Mouse (Mus musculus) intestine, embryonic 16.5 days (tissue): ENCODE data around the gene Accsl. TPM values are rescaled to one million over a fixed set of nuclear protein-coding genes. Genes with fewer than 3 reads are reported as not detected.

Experiments
- ATAC-seq: fragments of 200-750 bp; cut with Nextera tagmentation; 2 replicates; pipeline ENCODE4 v1.8.0; 2017; ENCODE audit warnings: moderate TSS enrichment, moderate library complexity
- H3K27ac ChIP-seq: fragments of 300-500 bp; sonication (generic); 2 replicates; pipeline ENCODE4 v1.5.1; 2014; ENCODE audit warnings: mild to moderate bottlenecking, low read length
- H3K27me3 ChIP-seq: fragments of 300-500 bp; sonication (generic); replicated peaks from 2 replicates; pipeline ENCODE4 v1.6.1; 2014; ENCODE audit warnings: low read length, control low read depth, mixed read lengths; ENCODE audit not compliant: control insufficient read depth, insufficient read depth
- H3K36me3 ChIP-seq: fragments of 300-500 bp; sonication (generic); 2 replicates; pipeline ENCODE4 v1.6.1; 2014; ENCODE audit warnings: low read length, control low read depth; ENCODE audit not compliant: control insufficient read depth, insufficient read depth
- H3K4me1 ChIP-seq: fragments of 300-500 bp; sonication (generic); 2 replicates; pipeline ENCODE4 v1.6.1; 2014; ENCODE audit warnings: low read length, control low read depth, mixed read lengths; ENCODE audit not compliant: control insufficient read depth, insufficient read depth
- H3K4me2 ChIP-seq: fragments of 300-500 bp; sonication (generic); 2 replicates; pipeline ENCODE4 v1.6.1; 2014; ENCODE audit warnings: low read depth, low read length, control low read depth
- H3K4me3 ChIP-seq: fragments of 300-500 bp; sonication (generic); 2 replicates; pipeline ENCODE4 v1.5.1; 2014; ENCODE audit warnings: mild to moderate bottlenecking, low read length
- H3K9ac ChIP-seq: fragments of 300-500 bp; sonication (generic); 2 replicates; pipeline ENCODE4 v1.6.1; 2014; ENCODE audit warnings: low read depth, low read length
- H3K9me3 ChIP-seq: fragments of 300-500 bp; sonication (generic); 2 replicates; pipeline ENCODE4 v1.6.1; 2016; ENCODE audit warnings: low read length, control low read depth; ENCODE audit not compliant: control insufficient read depth
- WGBS: fragments of 180-500 bp; shearing (Covaris S2); extraction: QIAGEN DNeasy Blood & Tissue Kit; methylation state at CpG from one replicate; pipeline ENCODE4 v1.1.7; 2014; 5-methylcytosine and 5-hydroxymethylcytosine counted together
- polyA plus RNA-seq: library from polyadenylated mRNA; unstranded; fragments of >200 nt; fragmentation: Nextera tagmentation; extraction: Ambion mirVana; gene quantifications from 2 replicates; pipeline ENCODE4 v1.2.1, GENCODE M21; 2015

The Accsl gene
- not detected in 2 replicates for polyA plus RNA-seq

GRCm38 (mm10) chr2:93869107-93869600 lies at the start of gene Accsl:
Gene Accsl (minus strand): TSS chr2:93869157.
- no peaks in the 10 kb centered on the region for H3K36me3 ChIP-seq
- 64% methylated on average over 7 of the region's 7 CpGs for WGBS
- H3K4me2 ChIP-seq: no peak within 1 kb of the TSS
- no peak within 1 kb of the TSS for H3K9ac ChIP-seq
- H3K4me1 ChIP-seq: peaks cover 8% of the 10 kb centered on the region; the same call in 1 of the 2 replicates
- H3K9me3 ChIP-seq: no peaks in the 10 kb centered on the region
- H3K27ac ChIP-seq: no peak within 1 kb of the TSS
- H3K27me3 ChIP-seq: no peaks in the 10 kb centered on the region
- ATAC-seq: no peak
- no peak within 1 kb of the TSS for H3K4me3 ChIP-seq

DNA sequence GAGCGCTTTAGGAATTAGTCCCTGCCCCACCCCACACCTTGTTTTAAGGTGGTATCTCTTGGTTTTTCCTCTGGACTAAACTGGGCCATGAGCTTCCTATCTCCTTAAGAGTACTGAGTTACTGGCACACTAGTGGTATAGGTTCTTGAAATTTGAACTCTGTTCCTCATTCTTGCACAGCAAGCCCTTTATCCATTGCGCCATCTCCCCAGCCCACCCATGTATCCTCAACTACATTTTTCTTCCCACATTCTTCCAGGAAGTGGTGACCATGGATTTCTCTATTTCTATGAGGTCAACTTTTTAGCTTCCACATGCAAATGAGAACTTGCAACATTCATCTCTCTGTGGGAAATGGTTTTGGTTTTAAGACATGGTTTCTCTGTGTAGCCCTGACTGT lies 44.6 kb upstream of the Accsl start:
- no peak overlapping the region for H3K4me2 ChIP-seq
- 95% methylated on average over 2 of the region's 2 CpGs for WGBS
- H3K27ac ChIP-seq: no peak overlapping the region
- no peaks in the 10 kb centered on the region for H3K4me1 ChIP-seq
- H3K9ac ChIP-seq: no peak overlapping the region
- no peaks in the 10 kb centered on the region for H3K27me3 ChIP-seq
- no peaks in the 10 kb centered on the region for H3K36me3 ChIP-seq
- no peak for ATAC-seq
- no peak overlapping the region for H3K4me3 ChIP-seq
- H3K9me3 ChIP-seq: no peaks in the 10 kb centered on the region

DNA sequence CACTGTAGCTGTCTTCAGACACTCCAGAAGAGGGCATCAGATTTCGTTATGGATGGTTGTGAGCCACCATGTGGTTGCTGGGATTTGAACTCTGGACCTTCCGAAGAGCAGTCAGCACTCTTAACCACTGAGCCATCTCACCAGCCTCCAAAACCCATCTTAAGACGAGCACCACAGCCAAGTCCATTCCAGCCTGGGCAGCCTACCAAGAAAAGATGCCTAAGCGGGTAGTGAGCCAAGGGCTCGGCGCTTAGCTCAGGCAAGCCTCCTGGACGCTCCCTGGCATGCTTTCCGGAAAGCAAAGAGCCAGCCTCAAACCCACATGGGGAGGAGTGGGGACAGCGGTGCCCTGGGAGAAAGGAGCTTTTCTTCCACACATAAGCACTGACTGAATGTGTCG lies 43.0 kb upstream of the Accsl start:
- no peak overlapping the region for H3K4me3 ChIP-seq
- H3K36me3 ChIP-seq: no peaks in the 10 kb centered on the region
- no peak overlapping the region for H3K27ac ChIP-seq
- H3K27me3 ChIP-seq: no peaks in the 10 kb centered on the region
- no peak overlapping the region for H3K9ac ChIP-seq
- H3K4me2 ChIP-seq: no peak overlapping the region
- H3K4me1 ChIP-seq: no peaks in the 10 kb centered on the region; the same call in 1 of the 2 replicates
- no peak for ATAC-seq
- 75% methylated on average over 10 of the region's 10 CpGs for WGBS
- no peaks in the 10 kb centered on the region for H3K9me3 ChIP-seq

GRCm38 (mm10) chr2:93909716-93910115 lies 40.8 kb upstream of the Accsl start:
- H3K9ac ChIP-seq: no peak overlapping the region
- 78% methylated on average over 5 of the region's 5 CpGs for WGBS
- H3K9me3 ChIP-seq: no peaks in the 10 kb centered on the region
- ATAC-seq: no peak
- no peak overlapping the region for H3K4me3 ChIP-seq
- no peaks in the 10 kb centered on the region for H3K27me3 ChIP-seq
- H3K4me1 ChIP-seq: no peaks in the 10 kb centered on the region; the same call in 1 of the 2 replicates
- no peak overlapping the region for H3K4me2 ChIP-seq
- no peaks in the 10 kb centered on the region for H3K36me3 ChIP-seq
- H3K27ac ChIP-seq: no peak overlapping the region

DNA sequence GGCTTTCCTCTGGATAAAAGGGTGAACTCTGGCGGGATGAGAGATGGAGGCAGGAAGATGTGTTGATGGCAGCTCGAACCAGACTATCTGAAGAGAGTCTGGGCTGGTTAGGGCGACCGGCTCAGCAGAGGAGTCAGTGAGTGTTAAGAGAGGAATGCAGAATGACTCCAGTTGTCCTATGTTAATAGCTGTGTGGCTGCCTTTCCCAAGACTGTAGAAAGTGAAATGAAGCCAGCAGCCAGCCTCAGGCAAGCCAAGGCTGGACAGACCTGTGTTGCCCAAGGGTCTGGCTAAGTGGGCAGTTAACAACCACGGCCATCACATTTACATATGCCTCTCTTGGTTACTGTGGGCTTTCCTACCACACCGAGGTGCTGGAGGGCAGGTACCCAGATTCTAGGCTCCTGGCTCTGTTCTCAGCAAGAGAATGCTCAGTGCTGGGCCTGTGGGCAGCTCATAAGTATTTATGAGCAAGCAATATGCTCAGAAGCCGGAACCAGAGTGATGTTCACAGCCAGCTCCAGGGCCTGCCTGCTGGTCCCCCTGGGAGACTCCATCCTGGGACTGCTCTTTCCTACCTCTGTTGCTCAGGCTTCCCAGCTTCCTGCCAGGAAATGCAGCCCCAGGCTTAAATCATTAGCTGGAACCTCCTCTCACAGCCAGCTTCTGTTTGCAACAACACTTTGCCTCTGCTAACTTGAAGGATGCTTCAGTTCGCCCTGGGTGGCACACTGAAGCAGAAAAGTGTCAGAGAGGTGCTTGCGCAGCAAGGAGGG lies 38.8 kb upstream of the Accsl start:
- no peak overlapping the region for H3K9ac ChIP-seq
- H3K36me3 ChIP-seq: no peaks in the 10 kb centered on the region
- no peak overlapping the region for H3K4me3 ChIP-seq
- no peak overlapping the region for H3K4me2 ChIP-seq
- no peak for ATAC-seq
- no peaks in the 10 kb centered on the region for H3K9me3 ChIP-seq
- no peak overlapping the region for H3K27ac ChIP-seq
- WGBS: 56% methylated on average over 9 of the region's 9 CpGs
- H3K27me3 ChIP-seq: no peaks in the 10 kb centered on the region
- H3K4me1 ChIP-seq: no peaks in the 10 kb centered on the region; the same call in 1 of the 2 replicates

DNA sequence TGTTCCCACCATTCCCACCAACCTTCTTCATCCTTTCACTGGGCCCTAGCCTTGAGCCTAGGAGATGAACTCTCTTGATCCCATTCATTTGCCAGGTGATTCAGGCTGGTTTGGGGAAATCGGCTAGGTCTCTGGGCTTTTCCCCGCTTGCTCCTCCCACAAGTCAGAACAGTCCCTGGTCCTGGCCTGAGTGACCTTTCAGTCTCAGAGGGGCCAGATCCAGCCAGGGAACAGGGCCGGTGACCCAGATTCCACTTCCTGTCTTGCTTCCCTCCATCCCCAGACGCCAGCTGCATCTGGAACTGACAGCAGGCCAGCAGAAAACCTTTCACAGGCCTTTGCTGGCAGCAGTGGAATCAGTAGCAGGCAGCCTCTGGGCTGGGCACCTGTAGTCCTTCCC lies 37.4 kb upstream of the Accsl start:
- Histone ChIP-seq H3K9ac (no peak overlapping the region), H3K36me3 (no peaks in the 10 kb centered on the region), H3K27ac (no peak overlapping the region), H3K4me3 (no peak overlapping the region), H3K4me1 (no peaks in the 10 kb centered on the region; the same call in 1 of the 2 replicates), H3K27me3 (no peaks in the 10 kb centered on the region), H3K4me2 (no peak overlapping the region), H3K9me3 (no peaks in the 10 kb centered on the region)
- WGBS: 48% methylated on average over 4 of the region's 4 CpGs
- no peak for ATAC-seq

GRCm38 (mm10) chr2:93903415-93903814 lies 34.5 kb upstream of the Accsl start:
- H3K9ac ChIP-seq: no peak overlapping the region
- H3K4me2 ChIP-seq: no peak overlapping the region
- no peaks in the 10 kb centered on the region for H3K27me3 ChIP-seq
- H3K4me1 ChIP-seq: no peaks in the 10 kb centered on the region; the same call in 1 of the 2 replicates
- H3K4me3 ChIP-seq: no peak overlapping the region
- H3K9me3 ChIP-seq: no peaks in the 10 kb centered on the region
- H3K27ac ChIP-seq: no peak overlapping the region
- 59% methylated on average over 6 of the region's 6 CpGs for WGBS
- no peak for ATAC-seq
- no peaks in the 10 kb centered on the region for H3K36me3 ChIP-seq

DNA sequence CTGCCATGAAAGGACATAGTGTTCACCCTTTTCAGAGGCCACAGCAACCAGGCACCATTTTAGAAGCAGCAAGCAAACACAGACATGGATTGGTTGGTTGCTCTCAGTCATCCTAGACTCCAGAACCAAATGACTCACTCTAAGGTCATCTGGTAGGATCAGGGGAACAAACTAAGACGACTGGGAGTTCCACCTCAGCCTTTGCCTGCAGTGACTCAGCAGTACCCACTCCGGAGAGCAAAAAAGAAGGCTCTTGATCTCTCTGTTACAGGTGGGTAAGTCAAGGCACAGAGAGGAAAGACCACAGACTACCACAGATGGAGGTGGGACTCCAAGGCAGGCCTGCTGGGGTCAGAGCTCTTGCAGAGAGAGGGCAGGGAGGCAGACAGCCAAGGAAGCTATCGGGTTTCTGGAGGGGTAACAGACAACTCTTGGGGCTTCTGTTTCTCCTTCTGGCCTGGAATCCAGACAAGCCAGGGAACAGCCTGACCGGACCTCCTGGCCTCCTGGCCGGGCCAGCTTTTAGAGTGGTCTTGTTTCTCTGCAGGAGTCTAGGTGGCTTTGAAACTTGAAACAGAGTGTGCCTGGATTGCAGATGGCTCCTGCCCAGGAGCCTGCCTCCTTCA lies 33.8 kb upstream of the Accsl start:
- no peak overlapping the region for H3K27ac ChIP-seq
- 64% methylated on average over 5 of the region's 5 CpGs for WGBS
- no peak overlapping the region for H3K9ac ChIP-seq
- no peaks in the 10 kb centered on the region for H3K36me3 ChIP-seq
- H3K27me3 ChIP-seq: no peaks in the 10 kb centered on the region
- H3K9me3 ChIP-seq: no peaks in the 10 kb centered on the region
- no peaks in the 10 kb centered on the region; the same call in 1 of the 2 replicates for H3K4me1 ChIP-seq
- ATAC-seq: no peak
- H3K4me2 ChIP-seq: no peak overlapping the region
- no peak overlapping the region for H3K4me3 ChIP-seq

DNA sequence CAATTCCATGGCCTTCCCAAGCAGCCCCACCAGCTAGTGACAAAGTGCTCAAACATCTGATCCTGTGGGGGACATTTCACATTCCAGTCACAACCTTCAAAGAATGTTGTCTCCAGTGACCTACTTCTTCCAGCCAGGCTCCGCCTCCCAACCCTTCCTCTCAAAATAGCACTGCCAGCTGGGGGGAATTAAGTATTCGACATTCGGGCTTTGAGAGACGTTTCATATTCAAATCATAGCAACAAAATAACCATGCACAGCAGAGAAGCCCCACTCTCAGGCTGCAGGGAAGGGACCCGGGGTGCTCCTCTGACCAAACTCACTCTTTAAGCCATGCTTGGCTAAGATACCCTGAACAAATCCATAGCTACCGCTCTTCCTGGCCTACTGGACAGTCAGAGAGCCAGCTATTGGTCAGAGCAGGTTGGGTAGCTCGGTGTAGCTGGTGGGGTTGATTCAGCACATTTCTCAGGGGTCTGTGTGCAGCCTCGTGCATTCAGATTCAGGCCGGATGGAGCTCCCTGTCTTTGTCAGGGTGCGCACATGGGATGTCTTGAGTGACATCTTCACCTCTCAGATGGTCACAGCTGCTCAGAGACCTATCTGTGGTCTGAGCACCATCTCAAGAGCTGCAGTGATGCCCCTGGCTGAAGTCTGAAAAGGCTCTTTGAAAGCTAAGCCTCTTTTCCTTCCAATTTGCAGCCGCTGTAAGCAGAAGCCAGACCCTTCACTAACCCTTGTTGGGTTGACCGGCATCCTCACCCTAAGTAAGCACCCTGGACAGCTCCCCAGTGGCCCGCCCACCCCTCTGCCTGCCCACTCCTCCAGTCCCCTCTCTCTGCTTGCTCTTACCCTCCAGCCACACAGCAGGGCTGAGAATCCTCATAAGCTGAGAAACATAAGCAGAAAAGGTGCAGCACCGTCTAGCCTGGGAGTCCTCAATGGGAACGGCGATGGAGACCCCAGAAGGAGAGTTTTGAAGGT lies 30.7 kb upstream of the Accsl start:
- H3K4me1 ChIP-seq: no peaks in the 10 kb centered on the region
- no peak overlapping the region for H3K9ac ChIP-seq
- no peak overlapping the region for H3K4me3 ChIP-seq
- H3K36me3 ChIP-seq: no peaks in the 10 kb centered on the region
- WGBS: 52% methylated on average over 16 of the region's 16 CpGs
- no peak overlapping the region for H3K27ac ChIP-seq
- H3K9me3 ChIP-seq: no peaks in the 10 kb centered on the region
- no peak overlapping the region for H3K4me2 ChIP-seq
- no peaks in the 10 kb centered on the region for H3K27me3 ChIP-seq
- no peak for ATAC-seq
